Mouse (Mus musculus) heart, adult 9 months (tissue): ENCODE measurements around the gene Mettl9.

ENCODE experiments used
- DNase-seq, 2 experiments: peaks; one replicate each; pipeline ENCODE4 v3.0.0; 2022; ENCODE audit warnings: low spot score in 2 of 2

Mettl9 gene

GRCm38 (mm10) chr7:121044251-121044650 lies 10.0 kb downstream of the Mettl9 start:
- DNase-seq, result peak; percentile 35 to 54

DNA sequence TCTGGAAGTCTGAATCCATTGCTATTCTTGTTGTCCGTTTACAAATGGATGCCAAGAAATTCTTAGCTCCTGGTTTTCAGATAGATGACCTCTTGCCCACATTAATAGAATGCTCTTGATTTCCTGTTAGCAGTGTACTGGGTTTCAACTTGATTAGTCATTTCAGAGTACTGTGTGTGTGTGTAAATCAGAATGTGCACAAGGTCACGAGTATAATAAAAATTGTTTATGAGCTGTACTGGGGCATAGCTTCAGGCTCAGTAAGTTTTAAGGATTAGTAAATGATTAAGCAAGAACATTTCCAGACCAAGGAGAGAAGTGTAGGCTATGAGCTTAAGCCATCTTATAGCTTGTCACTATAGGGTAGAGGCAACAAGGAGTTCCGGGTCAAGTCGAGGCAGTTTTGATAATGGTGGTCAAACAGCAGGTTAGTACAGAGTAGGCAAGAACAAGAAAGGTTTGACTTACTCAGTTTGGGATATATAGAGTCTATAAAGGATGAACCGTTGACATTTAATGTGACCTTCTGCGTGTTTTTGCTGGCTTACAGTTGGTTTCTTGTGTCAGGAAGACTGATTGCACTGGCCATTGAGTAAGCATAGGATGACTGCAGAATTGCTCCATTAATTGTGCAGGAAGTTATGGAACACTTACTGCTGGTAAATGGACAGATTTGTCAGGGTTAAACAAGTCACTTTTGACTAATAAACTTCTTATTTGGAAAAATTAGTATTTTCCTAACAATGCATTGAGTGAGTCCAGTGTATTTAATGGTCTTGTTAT lies 11.6 kb downstream of the Mettl9 start:
- DNase-seq, result no peak

DNA sequence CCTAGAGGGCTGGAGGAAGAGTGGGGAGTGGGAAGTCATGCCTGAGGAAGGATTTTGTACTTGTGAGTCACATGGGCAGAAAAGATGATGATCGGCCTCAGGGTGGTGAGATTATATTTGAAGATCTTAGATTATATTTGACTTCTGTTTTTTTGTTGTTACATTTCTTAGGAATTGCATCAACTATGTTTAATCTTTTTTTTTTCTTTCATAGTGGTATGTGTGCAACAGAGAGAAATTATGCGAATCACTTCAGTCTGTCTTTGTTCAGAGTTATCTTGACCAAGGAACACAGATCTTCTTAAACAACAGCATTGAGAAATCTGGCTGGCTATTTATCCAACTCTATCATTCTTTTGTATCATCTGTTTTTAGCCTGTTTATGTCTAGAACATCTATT lies 13.4 kb downstream of the Mettl9 start:
- no peak for DNase-seq

DNA sequence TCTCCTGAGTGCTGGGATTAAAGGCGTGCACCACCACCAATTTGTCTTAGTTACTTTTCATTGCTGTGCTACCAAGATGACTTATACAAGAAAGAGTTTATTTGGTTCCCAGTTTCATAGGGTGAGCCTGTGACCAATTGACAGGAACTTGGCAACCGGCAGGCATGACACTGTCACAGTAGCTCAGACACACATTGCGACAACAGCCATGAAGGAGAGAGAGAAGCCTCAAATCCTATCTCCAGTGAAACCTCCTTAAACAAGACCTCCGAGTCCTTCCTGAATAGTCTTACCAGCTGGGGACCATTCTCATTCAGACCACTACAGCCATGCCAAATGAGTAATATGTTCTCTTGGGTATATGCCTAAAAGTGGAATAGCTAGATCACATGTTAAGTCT lies 18.8 kb downstream of the Mettl9 start:
- no peak for DNase-seq

GRCm38 (mm10) chr7:121059477-121060218 lies 25.4 kb downstream of the Mettl9 start:
- no peak for DNase-seq

- DNase-seq, result no peak
Observed at GRCm38 (mm10) chr7:121064309-121064708, 30.1 kb downstream of the Mettl9 start.

- DNase-seq, result no peak
Observed at GRCm38 (mm10) chr7:121071276-121071675, 37.0 kb downstream of the Mettl9 start.

GRCm38 (mm10) chr7:121072506-121072905 lies 38.3 kb downstream of the Mettl9 start:
- DNase-seq, result peak in 1 of 2 experiments; percentile 12

DNA sequence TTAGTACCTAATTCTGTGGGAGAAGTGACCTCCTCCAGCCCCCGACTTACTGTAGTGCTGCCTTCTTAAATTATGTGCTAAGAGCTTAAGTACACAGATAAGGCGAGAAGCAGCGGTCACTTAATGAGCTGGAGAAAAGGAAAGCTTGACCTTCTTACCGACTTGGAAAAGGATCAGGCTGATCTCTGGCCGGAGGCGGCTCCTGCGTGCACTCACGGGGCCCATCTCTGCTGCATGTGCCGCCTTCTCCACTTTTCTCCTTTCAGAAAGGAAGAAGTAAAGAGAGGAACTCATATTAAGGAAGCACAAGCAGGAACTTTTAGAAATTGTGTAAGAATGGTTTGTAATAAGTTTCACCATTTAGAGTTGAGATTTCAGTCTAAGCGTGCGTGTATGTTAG lies 40.0 kb downstream of the Mettl9 start, which contains the start of gene Igsf6:
Gene Igsf6, minus strand, starts transcription at position 292 of the 400 bp plus-strand sequence.
- DNase-seq, result peak; percentile 43 to 53

GRCm38 (mm10) chr7:121074801-121075400 lies 40.7 kb downstream of the Mettl9 start:
- DNase-seq, result peak; percentile 14 to 33

- DNase-seq, result no peak
Observed at GRCm38 (mm10) chr7:121075416-121075815, 41.2 kb downstream of the Mettl9 start.

GRCm38 (mm10) chr7:121077311-121077710 lies 43.1 kb downstream of the Mettl9 start:
- no peak for DNase-seq

- peak; percentile 52 to 72 for DNase-seq
Observed at GRCm38 (mm10) chr7:121077829-121078228, 43.6 kb downstream of the Mettl9 start.

DNA sequence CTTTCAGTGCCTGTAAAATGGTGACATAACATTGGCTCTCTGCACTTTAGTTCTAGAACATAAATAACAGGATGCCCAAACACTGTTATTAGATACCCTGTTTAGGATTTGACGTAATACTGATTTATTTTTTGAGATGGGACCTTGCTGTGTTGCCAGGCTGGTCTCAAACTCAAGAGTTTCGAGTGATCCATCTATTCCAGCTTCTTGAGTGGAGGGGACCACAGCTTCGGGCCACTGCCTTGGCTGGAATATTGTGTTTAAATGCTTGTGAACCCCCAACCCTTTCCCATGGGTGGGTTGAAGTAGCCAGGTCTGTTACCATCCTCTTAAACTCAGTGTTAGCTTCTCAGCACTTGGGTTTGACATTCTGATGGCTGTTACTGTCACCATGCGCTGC lies 47.1 kb downstream of the Mettl9 start, which contains the start of gene Otoa:
Gene Otoa, plus strand, starts transcription at position 301 of the 400 bp plus-strand sequence.
- DNase-seq, result no peak

DNA sequence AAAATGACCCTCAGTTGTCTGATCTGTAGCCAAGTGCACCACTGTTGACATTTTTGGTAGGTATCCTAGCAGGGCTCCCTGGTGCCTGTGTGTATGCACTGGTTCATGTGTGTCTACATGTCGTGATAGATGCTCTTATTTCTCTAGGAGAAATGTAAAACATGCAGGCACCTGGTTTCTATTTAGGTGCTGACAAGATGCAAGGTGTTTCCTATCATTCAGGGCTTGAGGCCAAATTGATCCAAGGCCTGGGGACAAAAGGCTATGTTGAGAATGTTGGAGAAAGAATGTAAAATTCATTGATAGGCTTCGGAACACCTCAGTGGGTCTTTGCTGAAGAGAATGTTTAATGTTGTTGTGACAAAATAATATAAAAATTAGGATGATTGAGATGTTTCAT lies 47.6 kb downstream of the Mettl9 start:
- no peak for DNase-seq

- DNase-seq, result no peak
Observed at GRCm38 (mm10) chr7:121082949-121083513, 48.8 kb downstream of the Mettl9 start.

DNA sequence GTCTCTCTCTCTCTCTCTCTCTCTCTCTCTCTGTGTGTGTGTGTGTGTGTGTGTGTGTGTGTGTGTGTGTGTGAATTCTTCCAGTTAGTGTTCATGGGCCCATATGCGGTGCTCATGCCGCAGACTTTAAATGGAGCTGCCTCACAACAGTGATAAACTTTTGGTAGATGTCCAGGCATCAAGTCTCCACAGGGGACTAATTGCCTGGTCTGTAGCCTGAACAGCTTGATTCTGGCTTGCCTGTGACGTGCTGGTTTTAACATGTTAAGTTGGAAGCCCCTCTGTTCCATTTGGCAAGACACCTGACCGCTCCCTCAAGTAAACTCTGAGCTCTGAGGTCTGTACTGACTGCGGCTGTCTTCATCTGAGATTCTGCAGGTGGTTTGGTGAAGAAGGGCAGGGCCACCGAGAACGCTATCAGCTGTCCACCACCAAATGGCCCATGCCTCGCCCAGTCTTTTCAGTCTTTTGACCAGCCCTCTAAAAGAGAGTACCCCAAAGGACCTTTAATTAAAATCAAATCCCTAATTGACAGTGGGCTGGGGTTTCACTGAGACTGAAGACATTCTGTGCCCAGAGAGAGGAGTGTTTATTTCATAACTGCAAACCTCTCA lies 50.7 kb downstream of the Mettl9 start:
- DNase-seq, result peak in 1 of 2 experiments; percentile 14

- DNase-seq, result peak; percentile 34 to 35
Observed at GRCm38 (mm10) chr7:121085500-121085899, 51.3 kb downstream of the Mettl9 start.

DNA sequence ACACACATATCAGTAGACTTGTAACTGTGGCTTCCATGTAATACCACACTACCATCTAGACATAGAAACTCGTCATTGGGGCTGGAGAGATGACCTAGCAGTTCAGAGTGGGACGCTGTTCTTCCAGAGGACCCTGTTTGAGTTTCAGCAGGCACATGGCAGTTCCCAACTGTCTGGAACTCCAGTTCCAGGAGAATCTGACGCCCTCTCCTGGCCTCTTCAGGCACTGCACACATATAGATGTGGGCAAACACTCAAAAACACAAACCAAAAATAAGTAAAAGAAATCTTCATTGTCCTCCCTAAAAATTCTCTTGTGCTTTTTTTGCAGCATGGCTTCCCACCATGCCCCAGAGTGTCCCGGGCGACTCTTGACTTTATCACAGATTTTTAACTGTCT lies 54.5 kb downstream of the Mettl9 start:
- DNase-seq, result no peak

DNA sequence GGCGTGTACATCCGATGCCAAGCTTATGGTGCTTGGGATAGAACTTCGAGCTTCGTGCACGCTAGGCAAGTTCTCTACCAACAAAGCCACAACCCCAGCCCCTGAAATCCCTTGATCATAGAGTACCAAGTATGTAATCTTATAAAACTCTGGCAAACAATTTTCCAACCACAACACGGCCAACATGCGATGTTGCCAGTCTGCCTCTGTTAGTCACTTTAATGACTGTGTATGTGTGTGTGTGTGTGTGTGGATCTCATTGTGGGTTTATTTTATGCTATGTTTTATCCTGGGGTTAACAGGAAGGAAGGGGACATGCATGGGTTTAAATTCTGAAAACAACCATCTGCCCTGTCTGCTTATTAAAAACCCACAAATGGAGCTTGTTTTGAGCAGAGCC lies 56.5 kb downstream of the Mettl9 start:
- no peak for DNase-seq

GRCm38 (mm10) chr7:121093026-121093425 lies 58.8 kb downstream of the Mettl9 start:
- DNase-seq, result no peak
